Comparison of ENCODE assay signal across 8 mouse cellular contexts in the genomic region with DNA sequence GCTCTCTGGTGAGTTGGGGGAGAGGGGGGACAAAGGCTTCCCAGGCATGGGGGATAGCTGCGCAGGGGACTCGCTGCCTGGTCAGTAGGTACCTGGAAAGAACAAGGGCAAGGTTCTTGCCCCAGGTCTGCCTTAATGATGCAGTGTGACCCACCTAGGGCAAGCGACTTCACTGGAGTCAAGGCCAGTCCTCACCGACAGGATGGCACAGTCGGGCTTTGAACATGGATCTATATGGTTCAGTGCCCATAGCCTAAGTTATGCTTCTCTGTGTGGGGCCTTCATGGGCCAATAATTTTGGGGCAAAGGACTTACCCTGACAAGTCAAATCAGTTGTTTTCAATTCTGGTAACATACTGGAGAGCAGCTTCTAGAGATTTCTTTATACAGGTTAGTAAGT. TPM values are rescaled to one million over a fixed set of nuclear protein-coding genes. Genes with fewer than 3 reads are reported as not detected.
A peak's percentile ranks its signal among the peaks of the same experiment; 100 is the strongest.
DNase-seq lines count a peak whose midpoint lies in the region; ATAC-seq and TF ChIP-seq lines count a peak whose summit lies in the region.

No protein-coding gene starts in this region.

- H3K4me3 ChIP-seq in kidney, adult 2 months (ENCODE audit: insufficient read depth, low read depth, low read length): peak overlapping the region; percentile 72; the same call in 1 of the 2 replicates
- peak overlapping the region; percentile 95 for H3K4me3 ChIP-seq in hindbrain, postnatal 0 days (ENCODE audit: low read length)
- H3K4me3 ChIP-seq in midbrain, postnatal 0 days (ENCODE audit: low read depth, low read length): peak overlapping the region; percentile 97

- 18% methylated on average over 5 of the region's 5 CpGs for whole genome bisulfite sequencing in kidney, adult 2 months
- WGBS in hindbrain, postnatal 0 days: 2% methylated on average over 5 of the region's 5 CpGs
- under 1% methylated on average over 5 of the region's 5 CpGs for whole genome bisulfite sequencing in midbrain, postnatal 0 days

- peak; percentile 4 for DNase-seq in kidney, adult 2 months
- DNase-seq in kidney, postnatal 36 days: no peak
- DNase-seq in embryo, embryonic 11.5 days (ENCODE audit: low read depth, low spot score): peak; percentile 24
- DNase-seq in hindbrain, postnatal 0 days (ENCODE audit: low spot score): peak; percentile 14
- DNase-seq in midbrain, postnatal 0 days (ENCODE audit: low spot score): peak; percentile 10
- no peak for DNase-seq in layer of hippocampus, postnatal 36 days
- DNase-seq in adrenal gland, adult (ENCODE audit: inconsistent age in 2 of 2, low spot score in 1 of 2): no peak
- no peak for DNase-seq in adrenal gland, adult 18-20 months (ENCODE audit: low spot score in 2 of 2)

- no peaks in the 10 kb centered on the region for H3K27me3 ChIP-seq in kidney, adult 2 months (replicated peaks; ENCODE audit: control insufficient read depth, insufficient read depth, low read length)
- H3K27me3 ChIP-seq in hindbrain, postnatal 0 days (ENCODE audit: insufficient read depth, low read length): no peaks in the 10 kb centered on the region
- no peaks in the 10 kb centered on the region for H3K27me3 ChIP-seq in midbrain, postnatal 0 days (ENCODE audit: insufficient read depth, low read length)

- no peaks in the 10 kb centered on the region for H3K9me3 ChIP-seq in hindbrain, postnatal 0 days (ENCODE audit: low read length)
- no peaks in the 10 kb centered on the region for H3K9me3 ChIP-seq in midbrain, postnatal 0 days (ENCODE audit: low read length)

- H3K36me3 ChIP-seq in kidney, adult 2 months (ENCODE audit: control insufficient read depth, insufficient read depth, low read length): no peaks in the 10 kb centered on the region
- no peaks in the 10 kb centered on the region for H3K36me3 ChIP-seq in hindbrain, postnatal 0 days (ENCODE audit: insufficient read depth, low read length)
- no peaks in the 10 kb centered on the region for H3K36me3 ChIP-seq in midbrain, postnatal 0 days (ENCODE audit: insufficient read depth, low read length)

- 0 out of 2 replicates have a peak, but pooled peaks cover 3% of the 10 kb centered on the region for H3K4me1 ChIP-seq in kidney, adult 2 months (ENCODE audit: control insufficient read depth, insufficient read depth, low read length)
- 0 out of 2 replicates have a peak, but pooled peaks cover 7% of the 10 kb centered on the region for H3K4me1 ChIP-seq in hindbrain, postnatal 0 days (ENCODE audit: insufficient read depth, low read length)
- peaks cover 7% of the 10 kb centered on the region for H3K4me1 ChIP-seq in midbrain, postnatal 0 days (ENCODE audit: insufficient read depth, low read length)

- H3K9ac ChIP-seq in hindbrain, postnatal 0 days (replicated peaks; ENCODE audit: low read length): peak overlapping the region; percentile 99
- peak overlapping the region; percentile 96 for H3K9ac ChIP-seq in midbrain, postnatal 0 days (replicated peaks; ENCODE audit: low read length, poor library complexity, severe bottlenecking)

- H3K27ac ChIP-seq in kidney, adult 2 months (ENCODE audit: insufficient read depth, low read depth, low read length): no peak overlapping the region
- peak overlapping the region; percentile 96 for H3K27ac ChIP-seq in hindbrain, postnatal 0 days
- H3K27ac ChIP-seq in midbrain, postnatal 0 days (ENCODE audit: low read depth, low read length): peak overlapping the region; percentile 96

- TF ChIP-seq POLR2A in kidney, adult 2 months (IDR thresholded peaks at IDR 0.05; ENCODE audit: low read depth, low read length): no peak

- H3K4me2 ChIP-seq in hindbrain, postnatal 0 days (ENCODE audit: low read depth, low read length): peak overlapping the region; percentile 77
- H3K4me2 ChIP-seq in midbrain, postnatal 0 days (ENCODE audit: low read depth, low read length, poor library complexity, severe bottlenecking): peak overlapping the region; percentile 79

- TF ChIP-seq CTCF in kidney, adult 2 months (conservative IDR thresholded peaks at IDR 0.05; ENCODE audit: insufficient read depth, insufficient read length, low read depth, low read length): no peak
- TF ChIP-seq CTCF in hindbrain, postnatal 0 days (IDR thresholded peaks at IDR 0.05; ENCODE audit: low read depth): no peak
- no peak for TF ChIP-seq CTCF in midbrain, postnatal 0 days (IDR thresholded peaks at IDR 0.05)

- no peak for ATAC-seq in hindbrain, postnatal 0 days
- peak; percentile 42 for ATAC-seq in midbrain, postnatal 0 days (ENCODE audit: low FRiP score)

RNA-seq across cellular contexts. Expression of a gene that starts 0.5 kb away (rescaled TPM):
- 1.5 TPM in 2 replicates for polyA plus RNA-seq in kidney, adult 2 months (2012; rRNA removed)
- 85.2 and 91.3 TPM in 2 replicates for total RNA-seq in hindbrain, postnatal 0 days (2014; rRNA removed)
- 51.5 and 53.4 TPM in 2 replicates for polyA plus RNA-seq in hindbrain, postnatal 0 days (2015; fragmentation: Nextera tagmentation; extraction: Ambion mirVana)
- total RNA-seq in midbrain, postnatal 0 days (2014; rRNA removed): 136 and 180 TPM in 2 replicates
- 58.0 and 68.1 TPM in 2 replicates for polyA plus RNA-seq in midbrain, postnatal 0 days (2015; fragmentation: Nextera tagmentation; extraction: Ambion mirVana)
- total RNA-seq in layer of hippocampus, postnatal 36 days (2021): 10 to 100 TPM; 57.7 to 60.4 TPM
- 1 to 10 TPM; 6.9 to 9.4 TPM for total RNA-seq in adrenal gland, adult 18-20 months (2021)

RNA-seq across cellular contexts. Expression of a gene that starts 57.3 kb away (rescaled TPM):
- 0.05 and 0.11 TPM in 2 replicates for polyA plus RNA-seq in kidney, adult 2 months (2012; rRNA removed)
- 0.04 and 0.47 TPM in 2 replicates for total RNA-seq in hindbrain, postnatal 0 days (2014; rRNA removed)
- 0.04 TPM in 1 of 2 replicates, not detected in the other for polyA plus RNA-seq in hindbrain, postnatal 0 days (2015; fragmentation: Nextera tagmentation; extraction: Ambion mirVana)
- total RNA-seq in midbrain, postnatal 0 days (2014; rRNA removed): 0.22 and 0.47 TPM in 2 replicates
- polyA plus RNA-seq in midbrain, postnatal 0 days (2015; fragmentation: Nextera tagmentation; extraction: Ambion mirVana): 0.02 TPM in 1 of 2 replicates, not detected in the other
- not detected for total RNA-seq in layer of hippocampus, postnatal 36 days (2021)
- 1 to 10 TPM in 1 of 2 experiments, under 1 TPM in 1; 0.60 to 1.5 TPM for total RNA-seq in adrenal gland, adult 18-20 months (2021)

Comparison
In these comparisons a context has a peak if more than half of its experiments do, and no peak if none do; other contexts are left out.
1. DNase-seq: peak in kidney, adult 2 months (single experiment), embryo, embryonic 11.5 days (single experiment), hindbrain, postnatal 0 days (single experiment) and midbrain, postnatal 0 days (single experiment); none in kidney, postnatal 36 days (0 of 2), layer of hippocampus, postnatal 36 days (0 of 2), adrenal gland, adult (0 of 2) and adrenal gland, adult 18-20 months (0 of 2).
2. Peak in every context shown above with its lines, with median percentiles within 50 percentile points of each other: H3K4me3 ChIP-seq.